Mouse (Mus musculus) lung, adult 2 months (tissue): ENCODE measurements at regions not wholly inside any gene's neighbourhood (a gene's known extent, or its start where the extent isn't known, plus 50 kb on each side); places are given as distances from the start of the nearest gene placed in this dataset.

ENCODE experiments used
- CTCF ChIP-seq: fragments of 200-500 bp; IDR thresholded peaks from 2 replicates; pipeline ENCODE4 v1.5.1; 2011; ENCODE audit warnings: mild to moderate bottlenecking, low read length, control low read depth; ENCODE audit not compliant: insufficient read depth
- POLR2A ChIP-seq: fragments of 200-500 bp; IDR thresholded peaks from 2 replicates; pipeline ENCODE4 v1.6.1; 2011; ENCODE audit warnings: low read depth, mild to moderate bottlenecking, control low read depth, low read length, borderline replicate concordance; ENCODE audit errors: extremely low read depth

GRCm38 (mm10) chr7:71816138-71816537, 464.9 kb upstream of the Gm10295 start:
- no peak for TF ChIP-seq CTCF
- TF ChIP-seq POLR2A = no peak
